Mouse (Mus musculus): Measurements from ENCODE around the gene Siah2. TPM values are rescaled to one million over a fixed set of nuclear protein-coding genes. Genes with fewer than 3 reads are reported as not detected.
A peak's percentile ranks its signal among the peaks of the same experiment; 100 is the strongest.

Gene Siah2
- polyA plus RNA-seq, 1 experiment from 2014 or later, result 10.9 TPM

DNA sequence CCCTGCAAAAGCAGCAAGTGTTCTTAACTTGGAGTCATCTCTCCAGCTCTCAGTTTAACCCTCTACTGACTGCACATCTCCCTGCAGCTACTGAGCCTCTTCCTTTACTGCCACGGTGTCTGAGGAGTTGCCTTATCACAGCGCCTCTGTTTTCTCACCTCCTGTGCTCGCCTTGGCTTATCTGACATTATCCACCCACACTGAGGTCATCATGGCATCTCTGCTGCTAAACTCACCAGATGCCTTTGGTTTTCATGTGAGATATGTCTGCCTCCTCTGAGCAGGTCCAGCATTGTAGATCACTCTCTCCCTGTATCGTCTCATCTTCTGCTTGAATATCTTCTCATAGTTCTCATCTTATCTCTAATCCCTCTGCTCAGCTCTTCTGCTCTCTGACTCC, 41.9 kb downstream of the Siah2 start:
- no peak overlapping the region for H3K4me2 ChIP-seq
- H3K27me3 ChIP-seq, result no peaks in the 10 kb centered on the region
- WGBS, result 84% methylated on average over 4 of the region's 4 CpGs
- H3K9me3 ChIP-seq, result no peaks in the 10 kb centered on the region
- no peaks in the 10 kb centered on the region for H3K36me3 ChIP-seq
- H3K4me1 ChIP-seq (replicated peaks), result no peaks in the 10 kb centered on the region
- no peak overlapping the region for H3K9ac ChIP-seq
- no peak overlapping the region for H3K4me3 ChIP-seq
- no peak for ATAC-seq (ENCODE audit: low FRiP score, low read depth)
- H3K27ac ChIP-seq (replicated peaks), result no peak overlapping the region

DNA sequence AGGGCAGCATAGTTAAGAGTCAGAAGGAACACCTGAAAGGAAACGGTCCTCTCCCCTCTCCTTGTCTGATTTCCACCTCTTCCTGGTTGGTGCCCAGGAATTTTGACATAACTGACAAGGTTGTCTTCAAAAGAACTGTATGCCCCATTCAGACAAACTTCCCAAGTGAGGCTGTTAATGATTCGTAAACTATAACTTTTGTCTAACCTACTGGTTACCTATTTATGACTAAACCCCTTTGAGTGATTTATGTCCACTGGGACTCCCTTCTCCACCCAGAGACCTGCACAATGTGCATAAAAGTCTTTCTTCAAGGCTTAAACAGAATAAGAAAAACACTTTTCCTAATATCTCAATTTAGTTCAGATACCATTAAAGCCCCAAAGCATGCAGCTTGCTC, 45.0 kb downstream of the Siah2 start:
- Histone ChIP-seq H3K9ac (no peak overlapping the region), H3K9me3 (no peaks in the 10 kb centered on the region), H3K4me3 (no peak overlapping the region), H3K4me1 (replicated peaks) (no peaks in the 10 kb centered on the region), H3K4me2 (no peak overlapping the region), H3K27ac (replicated peaks) (no peak overlapping the region), H3K36me3 (no peaks in the 10 kb centered on the region), H3K27me3 (no peaks in the 10 kb centered on the region)
- no peak for ATAC-seq (ENCODE audit: low FRiP score, low read depth)
- 94% methylated on average over 2 of the region's 2 CpGs for WGBS

DNA sequence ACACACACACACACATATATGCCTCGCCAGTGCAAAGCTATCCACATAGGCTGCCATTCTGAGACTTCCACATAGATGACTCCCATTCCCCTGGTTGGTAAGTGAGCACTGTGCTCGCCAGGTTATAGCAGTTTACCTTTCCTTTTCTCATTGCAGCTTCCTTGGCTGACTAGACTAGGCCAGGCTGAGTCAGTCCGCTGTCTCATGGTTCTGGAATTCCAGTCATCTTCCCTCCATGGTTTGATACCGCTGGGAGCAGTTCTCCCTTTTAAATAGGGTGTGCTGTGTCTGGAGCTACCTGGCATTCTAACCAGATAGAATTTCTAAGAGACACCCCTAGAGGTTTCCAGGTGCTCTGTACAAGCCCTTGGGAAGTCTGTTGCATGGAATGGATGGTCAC, 46.0 kb downstream of the Siah2 start:
- Histone ChIP-seq H3K9ac (no peak overlapping the region), H3K4me2 (no peak overlapping the region), H3K27me3 (no peaks in the 10 kb centered on the region), H3K27ac (replicated peaks) (no peak overlapping the region), H3K36me3 (no peaks in the 10 kb centered on the region), H3K4me1 (replicated peaks) (no peaks in the 10 kb centered on the region), H3K9me3 (no peaks in the 10 kb centered on the region), H3K4me3 (no peak overlapping the region)
- WGBS, result 86% methylated on average over 4 of the region's 4 CpGs
- ATAC-seq (ENCODE audit: low FRiP score, low read depth), result no peak

DNA sequence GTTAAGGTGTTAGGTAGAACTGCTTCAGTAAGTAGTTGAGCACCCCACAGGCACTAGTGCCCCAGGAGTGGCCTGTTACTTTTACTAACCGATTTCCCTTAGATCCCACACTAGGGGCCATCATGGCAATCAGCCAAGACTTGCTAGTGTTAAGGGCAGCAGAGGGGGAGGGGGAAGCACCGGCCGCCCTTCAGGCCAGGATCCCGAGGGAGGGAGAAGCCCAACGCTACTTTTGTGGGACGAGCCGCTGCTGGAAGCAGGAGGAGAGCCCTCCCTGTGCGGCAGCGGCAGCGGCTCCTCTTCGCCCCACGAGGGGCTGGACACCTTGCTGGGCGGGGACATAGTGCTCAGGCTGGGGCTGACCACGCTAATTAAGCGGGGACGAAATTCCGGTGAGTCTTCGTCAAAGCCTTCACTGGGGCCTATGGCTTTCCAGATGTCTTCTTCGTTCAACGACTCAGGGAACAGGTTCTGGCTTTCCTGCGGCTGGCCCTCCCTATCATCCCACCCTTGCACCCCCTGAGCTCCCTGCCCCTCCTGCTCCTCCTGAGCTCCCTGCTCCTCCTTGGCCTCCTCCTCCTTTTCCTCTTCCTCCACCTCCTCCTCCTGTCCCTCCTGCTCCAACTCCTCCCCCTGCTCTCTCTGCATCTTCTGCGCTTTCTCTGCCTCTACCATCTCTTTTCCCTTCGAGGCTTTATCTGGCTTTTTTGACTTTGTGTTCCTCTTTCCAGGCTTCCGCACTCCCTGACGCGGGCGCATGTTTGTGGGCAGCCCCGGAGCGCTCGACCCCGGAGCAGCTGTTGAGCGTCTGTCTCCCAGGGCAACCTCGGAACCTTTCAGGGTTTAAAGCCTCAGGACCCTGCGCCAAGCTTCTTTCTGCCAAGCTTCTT, 55.5 kb downstream of the Siah2 start, which contains the start of gene Erich6:
Gene Erich6, minus strand, starts transcription at position 802 of the 890 bp plus-strand sequence.
- H3K36me3 ChIP-seq, result no peaks in the 10 kb centered on the region
- H3K27ac ChIP-seq (replicated peaks), result peak within 1 kb of the TSS; percentile 58
- H3K9ac ChIP-seq, result peak within 1 kb of the TSS; percentile 37
- under 1% methylated on average over 34 of the region's 34 CpGs for WGBS
- H3K4me1 ChIP-seq (replicated peaks), result peaks cover 10% of the 10 kb centered on the region; the same call in 1 of the 2 replicates
- ATAC-seq (ENCODE audit: low FRiP score, low read depth), result peak; percentile 80
- peak within 1 kb of the TSS; percentile 48 for H3K4me3 ChIP-seq
- H3K4me2 ChIP-seq, result peak within 1 kb of the TSS; percentile 95
- H3K9me3 ChIP-seq, result no peaks in the 10 kb centered on the region
- H3K27me3 ChIP-seq, result no peaks in the 10 kb centered on the region

DNA sequence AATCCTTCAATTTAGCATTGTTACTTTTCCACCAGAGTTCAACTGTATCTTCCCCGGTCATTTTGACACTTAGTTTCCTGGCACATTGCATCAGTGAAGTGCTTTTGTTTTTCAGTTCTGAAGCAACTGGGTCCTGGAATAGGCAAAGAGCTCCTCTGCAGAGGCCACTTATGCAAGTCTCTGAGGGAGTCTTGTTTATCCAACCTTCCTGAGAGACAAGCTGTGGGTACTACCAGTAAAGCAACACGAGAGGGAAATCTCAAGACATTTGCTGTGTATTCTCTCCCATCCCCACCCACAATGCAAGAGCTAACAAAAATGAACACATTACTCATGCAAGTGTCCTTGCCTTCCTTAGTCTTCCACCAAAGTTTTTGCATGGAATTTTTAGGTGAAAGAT, 60.5 kb downstream of the Siah2 start:
- Histone ChIP-seq H3K4me1 (replicated peaks) (0 out of 2 replicates have a peak, but pooled peaks cover 5% of the 10 kb centered on the region), H3K4me3 (no peak overlapping the region), H3K9ac (no peak overlapping the region), H3K27ac (replicated peaks) (no peak overlapping the region), H3K4me2 (no peak overlapping the region), H3K27me3 (no peaks in the 10 kb centered on the region), H3K36me3 (no peaks in the 10 kb centered on the region), H3K9me3 (no peaks in the 10 kb centered on the region)
- WGBS, result 89% methylated on average over 2 of the region's 2 CpGs
- ATAC-seq (ENCODE audit: low FRiP score, low read depth), result no peak

DNA sequence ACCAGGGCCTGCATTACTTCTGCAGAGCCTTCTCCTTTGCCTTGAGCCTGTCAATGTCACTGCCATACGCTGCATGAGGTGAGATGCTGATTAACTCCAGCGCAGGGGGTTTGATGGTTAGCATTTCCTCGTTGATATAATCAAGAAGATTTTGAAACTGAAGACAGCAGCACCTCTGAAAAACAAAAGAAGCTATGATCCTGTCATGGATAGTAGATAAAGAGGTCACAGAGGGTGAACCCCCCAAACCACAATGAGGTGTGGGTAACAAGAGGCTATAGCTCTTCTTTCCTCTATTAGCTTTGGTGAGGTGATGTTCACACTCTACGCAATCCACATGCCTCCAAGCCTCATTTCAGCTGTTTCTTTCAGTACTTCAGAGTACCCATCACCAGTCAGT, 67.2 kb downstream of the Siah2 start:
- H3K4me1 ChIP-seq (replicated peaks), result no peaks in the 10 kb centered on the region
- no peak overlapping the region for H3K9ac ChIP-seq
- ATAC-seq (ENCODE audit: low FRiP score, low read depth), result no peak
- H3K27me3 ChIP-seq, result no peaks in the 10 kb centered on the region
- no peak overlapping the region for H3K4me3 ChIP-seq
- no peak overlapping the region for H3K4me2 ChIP-seq
- H3K9me3 ChIP-seq, result no peaks in the 10 kb centered on the region
- H3K36me3 ChIP-seq, result no peaks in the 10 kb centered on the region
- WGBS, result 89% methylated on average over 4 of the region's 4 CpGs
- no peak overlapping the region for H3K27ac ChIP-seq (replicated peaks)

Other genes with a start within 250 kb of the Siah2 start
- gene Eif2a, start 166.6 kb downstream of the Siah2 start, polyA plus RNA-seq (2015; fragmentation: Nextera tagmentation; extraction: Ambion mirVana), result 33.6 and 36.9 TPM in 2 replicates
- gene Serp1, start 166.5 kb downstream of the Siah2 start, polyA plus RNA-seq (2015; fragmentation: Nextera tagmentation; extraction: Ambion mirVana), result 59.0 and 64.7 TPM in 2 replicates
- gene Selenot, start 115.8 kb downstream of the Siah2 start, polyA plus RNA-seq (2015; fragmentation: Nextera tagmentation; extraction: Ambion mirVana), result 25.2 and 26.4 TPM in 2 replicates
- gene Erich6, start 55.2 kb downstream of the Siah2 start, polyA plus RNA-seq (2015; fragmentation: Nextera tagmentation; extraction: Ambion mirVana), result 0.23 and 0.28 TPM in 2 replicates
- 0.07 TPM in 1 of 2 replicates, not detected in the other for gene Mindy4b-ps, start 129.9 kb upstream of the Siah2 start, polyA plus RNA-seq (2015; fragmentation: Nextera tagmentation; extraction: Ambion mirVana)
- 3.0 and 3.4 TPM in 2 replicates for gene Clrn1, start 192.9 kb upstream of the Siah2 start, polyA plus RNA-seq (2015; fragmentation: Nextera tagmentation; extraction: Ambion mirVana)

Data from hindbrain, embryonic 15.5 days (tissue).